Mouse (Mus musculus) neural tube, embryonic 15.5 days (tissue): ENCODE results near the gene Ndufa7. TPM values are rescaled to one million over a fixed set of nuclear protein-coding genes. Genes with fewer than 3 reads are reported as not detected.
"Not testable (repeated sequence)": the region's sequence is repeated elsewhere in the genome, so short reads cannot be mapped to it uniquely, and the experiment has no call there.

Source experiments
- ATAC-seq: fragments of 200-750 bp; cut with Nextera tagmentation; 2 replicates; pipeline ENCODE4 v1.8.0; 2017; ENCODE audit warnings: mild to moderate bottlenecking, moderate TSS enrichment, moderate library complexity; ENCODE audit not compliant: low FRiP score
- H3K27ac ChIP-seq: fragments of 300-500 bp; sonication (generic); replicated peaks from 2 replicates; pipeline ENCODE4 v1.5.1; 2015; ENCODE audit warnings: mild to moderate bottlenecking, inconsistent platforms
- H3K27me3 ChIP-seq: fragments of 300-500 bp; sonication (generic); replicated peaks from 2 replicates; pipeline ENCODE4 v1.6.1; 2015; ENCODE audit warnings: inconsistent platforms
- H3K36me3 ChIP-seq: fragments of 300-500 bp; sonication (generic); 2 replicates; pipeline ENCODE4 v1.6.1; 2015; ENCODE audit warnings: inconsistent platforms
- H3K4me1 ChIP-seq: fragments of 300-500 bp; sonication (generic); 2 replicates; pipeline ENCODE4 v1.6.1; 2015; ENCODE audit warnings: inconsistent platforms
- H3K4me2 ChIP-seq: fragments of 300-500 bp; sonication (generic); 2 replicates; pipeline ENCODE4 v1.6.1; 2015; ENCODE audit warnings: inconsistent platforms, mild to moderate bottlenecking, moderate library complexity
- H3K4me3 ChIP-seq: fragments of 300-500 bp; sonication (generic); replicated peaks from 2 replicates; pipeline ENCODE4 v1.5.1; 2015; ENCODE audit warnings: mild to moderate bottlenecking, inconsistent platforms
- H3K9ac ChIP-seq: fragments of 300-500 bp; sonication (generic); replicated peaks from 2 replicates; pipeline ENCODE4 v1.6.1; 2015; ENCODE audit warnings: mild to moderate bottlenecking, inconsistent platforms
- H3K9me3 ChIP-seq: fragments of 300-500 bp; sonication (generic); replicated peaks from 2 replicates; pipeline ENCODE4 v1.6.1; 2016; ENCODE audit warnings: inconsistent platforms
- WGBS: fragments of 180-500 bp; shearing (Covaris S2); methylation state at CpG from one replicate; pipeline ENCODE4 v1.1.7; 2015; ENCODE audit warnings: mixed read lengths; 5-methylcytosine and 5-hydroxymethylcytosine counted together
- polyA plus RNA-seq: library from polyadenylated mRNA; unstranded; fragments of >200 nt; fragmentation: Nextera tagmentation; extraction: Ambion mirVana; gene quantifications from 2 replicates; pipeline ENCODE4 v1.2.1, GENCODE M21; 2015

The Ndufa7 gene
- polyA plus RNA-seq, 1 experiment from 2014 or later, result 564 TPM

DNA sequence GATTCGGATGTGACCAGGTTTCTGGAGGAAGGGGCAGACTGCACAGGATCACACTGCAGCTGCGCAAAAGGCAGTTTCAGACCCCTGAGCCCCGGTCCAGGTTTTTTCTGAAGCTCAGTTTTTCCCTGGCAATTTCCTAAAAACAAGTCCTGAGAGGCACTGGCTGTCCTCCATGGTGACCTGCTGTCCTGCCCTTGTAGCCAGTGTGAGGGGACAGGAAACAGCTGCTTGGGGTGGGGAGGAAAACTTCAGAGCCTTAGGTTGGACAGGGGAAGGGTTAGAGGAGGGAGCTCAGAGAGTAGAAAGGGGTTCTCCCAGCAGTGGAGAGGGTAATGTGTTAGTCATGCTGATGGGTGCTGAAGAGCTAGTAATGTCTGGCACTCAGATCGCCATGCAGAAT is 11.4 kb upstream of the Ndufa7 start:
- Histone ChIP-seq H3K36me3 (no peaks in the 10 kb centered on the region), H3K9ac (no peak overlapping the region), H3K4me3 (no peak overlapping the region), H3K9me3 (no peaks in the 10 kb centered on the region), H3K4me2 (no peak overlapping the region), H3K27me3 (peaks cover 13% of the 10 kb centered on the region; the same call in 1 of the 2 replicates), H3K4me1 (peaks cover 18% of the 10 kb centered on the region), H3K27ac (no peak overlapping the region)
- WGBS, result 78% methylated on average over 4 of the region's 4 CpGs
- ATAC-seq, result no peak

- Histone ChIP-seq H3K4me3 (no peak overlapping the region), H3K4me2 (no peak overlapping the region), H3K27ac (no peak overlapping the region), H3K9ac (no peak overlapping the region), H3K36me3 (peaks cover 15% of the 10 kb centered on the region), H3K9me3 (no peaks in the 10 kb centered on the region), H3K4me1 (peaks cover 28% of the 10 kb centered on the region), H3K27me3 (peaks cover 10% of the 10 kb centered on the region; the same call in 1 of the 2 replicates)
- WGBS, result 90% methylated on average over 6 of the region's 6 CpGs
- ATAC-seq, result no peak
Measured at GRCm38 (mm10) chr17:33815399-33815798, 9.0 kb upstream of the Ndufa7 start.

DNA sequence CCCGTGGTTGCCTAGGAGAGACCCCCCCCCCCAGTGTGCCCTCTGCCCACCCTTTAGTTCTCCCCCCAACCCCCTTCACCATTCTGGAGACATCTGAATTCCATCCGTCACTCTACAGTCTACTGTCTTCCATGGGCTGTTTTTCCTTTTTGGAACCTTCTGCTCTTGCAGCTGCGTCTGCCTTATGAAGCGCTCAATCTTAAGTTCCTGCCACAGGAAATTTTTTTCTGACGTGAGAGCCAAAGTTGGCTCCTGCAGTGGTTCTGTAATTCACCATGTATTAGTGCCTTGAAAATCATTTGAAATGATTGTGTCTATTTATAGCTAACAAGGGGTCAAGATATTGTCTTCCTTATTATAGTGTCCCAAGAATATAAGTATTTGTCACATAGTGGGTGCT is 7.8 kb upstream of the Ndufa7 start:
- no peaks in the 10 kb centered on the region for H3K9me3 ChIP-seq
- H3K9ac ChIP-seq, result peak overlapping the region; percentile 75; the same call in 1 of the 2 replicates
- H3K4me1 ChIP-seq, result peaks cover 24% of the 10 kb centered on the region
- peak overlapping the region; percentile 60 for H3K4me3 ChIP-seq
- peak overlapping the region; percentile 79 for H3K4me2 ChIP-seq
- H3K27me3 ChIP-seq, result 0 out of 2 replicates have a peak, but pooled peaks cover 3% of the 10 kb centered on the region
- H3K36me3 ChIP-seq, result peaks cover 26% of the 10 kb centered on the region
- 70% methylated on average over 5 of the region's 5 CpGs for WGBS
- H3K27ac ChIP-seq, result peak overlapping the region; percentile 88; the same call in 1 of the 2 replicates
- ATAC-seq, result no peak

- 1% methylated on average over 88 of the region's 89 CpGs for WGBS
- Histone ChIP-seq H3K27me3 (0 out of 2 replicates have a peak, but pooled peaks cover 2% of the 10 kb centered on the region), H3K9me3 (no peaks in the 10 kb centered on the region), H3K4me1 (peaks cover 30% of the 10 kb centered on the region), H3K36me3 (peaks cover 34% of the 10 kb centered on the region), H3K9ac (peak overlapping the region; percentile 75), H3K4me3 (peak overlapping the region; percentile 60), H3K4me2 (peak overlapping the region; percentile 79), H3K27ac (peak overlapping the region; percentile 88)
- peak; percentile 97 for ATAC-seq
Measured at GRCm38 (mm10) chr17:33817184-33817968, 7.0 kb upstream of the Ndufa7 start.

- WGBS, result 14% methylated on average over 33 of the region's 33 CpGs
- Histone ChIP-seq H3K4me2 (peak overlapping the region; percentile 79), H3K4me1 (peaks cover 37% of the 10 kb centered on the region), H3K9me3 (no peaks in the 10 kb centered on the region), H3K27ac (peak overlapping the region; percentile 88), H3K9ac (peak overlapping the region; percentile 75), H3K27me3 (no peaks in the 10 kb centered on the region), H3K36me3 (peaks cover 39% of the 10 kb centered on the region), H3K4me3 (peak overlapping the region; percentile 60)
- peak; percentile 67 for ATAC-seq
Measured at GRCm38 (mm10) chr17:33817969-33818643, 6.3 kb upstream of the Ndufa7 start.

- H3K27ac ChIP-seq, result no peak overlapping the region
- H3K36me3 ChIP-seq, result peaks cover 39% of the 10 kb centered on the region
- H3K27me3 ChIP-seq, result no peaks in the 10 kb centered on the region
- 93% methylated on average over 1 of the region's 1 CpGs for WGBS
- H3K4me3 ChIP-seq, result 0 out of 2 replicates have a peak overlapping the region, but pooled peaks have one; percentile 84
- H3K9ac ChIP-seq, result 0 out of 2 replicates have a peak overlapping the region, but pooled peaks have one; percentile 3
- no peak for ATAC-seq
- no peaks in the 10 kb centered on the region for H3K9me3 ChIP-seq
- peak overlapping the region; percentile 91 for H3K4me2 ChIP-seq
- peaks cover 61% of the 10 kb centered on the region for H3K4me1 ChIP-seq
Measured at GRCm38 (mm10) chr17:33822436-33822959, 1.9 kb upstream of the Ndufa7 start.

DNA sequence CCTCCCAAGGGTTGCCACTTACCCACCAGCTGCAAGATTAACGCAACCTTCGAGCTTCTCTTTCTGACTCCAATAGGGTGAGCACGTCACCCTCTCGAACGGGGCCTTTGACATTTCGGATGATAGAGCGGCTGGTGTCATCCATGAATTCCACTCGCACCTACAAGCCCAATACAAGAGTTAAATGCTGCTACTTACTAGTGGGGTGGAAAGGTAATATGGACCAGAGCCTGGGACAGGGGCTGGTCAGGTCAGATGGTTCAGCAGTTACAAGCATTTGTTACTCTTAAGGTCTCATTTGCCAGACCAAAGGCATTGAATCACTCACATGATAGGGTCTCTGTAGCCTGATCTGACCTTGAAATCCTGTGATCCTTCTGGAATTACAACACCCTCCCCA is 1.2 kb upstream of the Ndufa7 start:
- Histone ChIP-seq H3K4me3 (peak overlapping the region; percentile 84), H3K4me1 (peaks cover 61% of the 10 kb centered on the region), H3K36me3 (peaks cover 43% of the 10 kb centered on the region), H3K9ac (peak overlapping the region; percentile 79), H3K4me2 (peak overlapping the region; percentile 91)
- H3K27me3 ChIP-seq, H3K9me3 ChIP-seq, H3K27ac ChIP-seq, ATAC-seq: not testable (repeated sequence)
- WGBS, result 90% methylated on average over 8 of the region's 8 CpGs

DNA sequence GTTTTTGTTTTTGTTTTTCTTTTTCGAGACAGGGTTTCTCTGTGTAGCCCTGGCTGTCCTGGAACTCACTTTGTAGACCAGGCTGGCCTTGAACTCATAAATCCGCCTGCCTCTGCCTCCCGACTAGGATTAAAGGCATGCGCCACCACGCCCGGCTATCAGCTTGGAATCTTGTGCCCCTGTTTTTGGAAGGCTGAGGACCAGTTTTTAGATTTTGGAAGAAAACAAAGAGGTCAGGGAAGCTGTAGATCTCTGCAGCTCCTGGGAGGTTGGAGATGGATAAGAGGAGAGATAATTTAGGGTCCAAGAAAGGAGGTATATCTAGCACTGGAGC is 592 bp downstream of the Ndufa7 start:
- peak overlapping the region; percentile 92 for H3K27ac ChIP-seq
- H3K27me3 ChIP-seq, ATAC-seq, H3K9me3 ChIP-seq: not testable (repeated sequence)
- peak overlapping the region; percentile 91 for H3K4me2 ChIP-seq
- peaks cover 41% of the 10 kb centered on the region for H3K36me3 ChIP-seq
- 6% methylated on average over 6 of the region's 6 CpGs for WGBS
- peaks cover 59% of the 10 kb centered on the region for H3K4me1 ChIP-seq
- peak overlapping the region; percentile 84 for H3K4me3 ChIP-seq
- peak overlapping the region; percentile 79 for H3K9ac ChIP-seq

DNA sequence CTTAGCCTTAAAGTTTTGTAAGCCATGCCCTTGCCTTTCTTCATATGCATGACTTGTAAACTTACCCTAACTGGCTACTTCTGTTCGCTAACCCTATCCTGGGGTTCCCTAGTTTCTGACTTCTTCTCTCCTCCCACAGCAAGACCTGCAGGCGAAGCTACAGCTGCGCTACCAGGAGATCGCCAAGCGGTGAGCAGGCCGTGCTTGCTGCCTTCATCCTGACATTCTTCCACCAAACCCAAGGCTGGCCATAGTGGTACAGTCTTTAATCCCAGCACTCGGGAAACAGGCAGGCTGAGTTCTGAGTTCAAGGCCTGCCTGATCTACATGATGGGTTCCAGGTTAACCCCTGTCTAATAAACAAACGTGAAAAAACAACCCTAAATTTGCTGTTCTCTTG is 1.1 kb downstream of the Ndufa7 start:
- Histone ChIP-seq H3K4me2 (peak overlapping the region; percentile 91), H3K9me3 (no peaks in the 10 kb centered on the region), H3K27me3 (no peaks in the 10 kb centered on the region), H3K27ac (no peak overlapping the region), H3K36me3 (peaks cover 41% of the 10 kb centered on the region), H3K4me1 (peaks cover 59% of the 10 kb centered on the region), H3K4me3 (peak overlapping the region; percentile 84), H3K9ac (peak overlapping the region; percentile 79; the same call in 1 of the 2 replicates)
- WGBS, result 81% methylated on average over 8 of the region's 8 CpGs
- ATAC-seq, result no peak

DNA sequence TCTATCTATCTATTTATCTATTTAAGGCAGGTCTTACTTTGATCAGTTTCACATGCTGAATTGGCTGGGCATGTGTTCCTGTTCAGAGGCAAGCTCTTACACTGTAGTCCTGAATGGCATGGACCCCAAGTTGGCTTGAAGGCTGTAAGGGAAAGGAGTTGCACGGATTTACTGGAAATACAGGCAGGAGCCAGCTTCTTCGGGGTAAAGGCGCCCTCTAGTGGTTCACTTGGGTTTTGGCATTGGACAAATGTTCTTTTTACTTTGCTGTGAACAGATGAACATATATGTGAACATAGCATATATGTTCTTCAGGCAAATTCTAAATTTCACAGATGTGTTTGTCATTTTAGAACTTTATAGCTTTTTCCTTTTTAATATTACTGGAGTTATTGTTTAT is 2.5 kb downstream of the Ndufa7 start:
- Histone ChIP-seq H3K4me2 (no peak overlapping the region), H3K4me1 (peaks cover 55% of the 10 kb centered on the region), H3K27me3 (no peaks in the 10 kb centered on the region), H3K36me3 (peaks cover 39% of the 10 kb centered on the region), H3K9ac (no peak overlapping the region; the same call in 1 of the 2 replicates), H3K4me3 (no peak overlapping the region), H3K9me3 (no peaks in the 10 kb centered on the region), H3K27ac (no peak overlapping the region)
- ATAC-seq, result no peak
- 0% methylated on average over 3 of the region's 3 CpGs for WGBS

DNA sequence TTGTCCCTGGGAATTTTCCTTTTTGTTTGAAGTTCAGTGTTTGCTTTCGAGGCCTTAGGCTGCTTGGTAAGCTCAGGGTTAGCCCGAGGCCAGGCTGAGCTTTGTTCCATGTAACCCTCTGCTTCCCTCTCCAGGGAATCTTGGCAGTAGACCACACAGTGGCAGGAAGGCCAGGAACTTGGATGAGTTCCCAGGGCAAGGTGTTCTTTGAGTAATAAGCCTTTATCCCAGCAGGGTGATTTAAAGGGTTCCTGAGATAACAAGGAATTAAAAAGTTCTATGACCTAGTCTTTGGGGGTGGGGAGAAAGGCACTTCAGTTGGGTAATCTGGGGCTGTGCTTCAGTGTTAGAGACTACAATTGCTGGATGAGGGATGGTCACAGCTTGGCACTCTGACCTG is 4.5 kb downstream of the Ndufa7 start:
- H3K4me1 ChIP-seq, result peaks cover 35% of the 10 kb centered on the region
- peaks cover 46% of the 10 kb centered on the region for H3K36me3 ChIP-seq
- no peaks in the 10 kb centered on the region for H3K9me3 ChIP-seq
- no peak overlapping the region for H3K4me3 ChIP-seq
- 48% methylated on average over 2 of the region's 2 CpGs for WGBS
- H3K27me3 ChIP-seq, result no peaks in the 10 kb centered on the region
- H3K9ac ChIP-seq, result peak overlapping the region; percentile 17; the same call in 1 of the 2 replicates
- no peak for ATAC-seq
- H3K27ac ChIP-seq, result no peak overlapping the region
- H3K4me2 ChIP-seq, result no peak overlapping the region
